In the genomic region with DNA sequence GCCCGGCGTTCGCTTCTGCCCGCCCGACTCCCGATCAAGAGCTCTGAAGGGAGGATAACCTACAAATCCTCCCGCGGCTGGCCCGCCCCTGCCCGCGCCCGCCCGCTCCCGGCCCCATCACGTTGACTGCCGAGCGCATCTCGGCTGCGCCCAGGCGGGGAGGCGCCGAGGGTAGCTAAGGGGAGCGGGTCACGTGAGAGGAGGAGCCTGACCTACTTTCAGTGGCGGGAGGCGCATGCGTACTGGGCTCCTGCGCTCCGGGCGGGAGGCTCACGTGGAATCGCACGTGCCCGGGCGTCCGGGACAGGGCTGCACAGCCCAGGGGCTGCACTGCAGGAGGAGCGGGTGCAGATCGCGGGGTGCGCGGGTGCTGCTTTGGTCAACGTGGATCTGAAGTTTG, we compare ENCODE assay signal across 8 mouse cellular contexts. TPM values are rescaled to one million over a fixed set of nuclear protein-coding genes. Genes with fewer than 3 reads are reported as not detected.
A peak's percentile ranks its signal among the peaks of the same experiment; 100 is the strongest.
DNase-seq lines count a peak whose midpoint lies in the region; ATAC-seq lines count a peak whose summit lies in the region.

No protein-coding gene starts in this region.

- H3K4me1 ChIP-seq in intestine, embryonic 14.5 days (replicated peaks; ENCODE audit: control insufficient read depth, insufficient read depth, low read length): no peaks in the 10 kb centered on the region

- 0 out of 2 replicates have a peak overlapping the region, but pooled peaks have one; percentile 23 for H3K9ac ChIP-seq in intestine, embryonic 14.5 days (ENCODE audit: low read length)

- no peaks in the 10 kb centered on the region for H3K9me3 ChIP-seq in intestine, embryonic 14.5 days (ENCODE audit: control insufficient read depth, low read length)

- peak; percentile 99 to 100 for DNase-seq in adrenal gland, adult (ENCODE audit: inconsistent age in 2 of 2, low spot score in 1 of 2)
- DNase-seq in embryo, embryonic 10.5 days (ENCODE audit: low spot score): peak; percentile 96
- peak; percentile 99 for DNase-seq in gastrocnemius, postnatal 25 days
- peak; percentile 93 for DNase-seq in intestine, embryonic 14.5 days (ENCODE audit: low spot score)
- peak; percentile 97 to 99 for DNase-seq in left cerebral cortex, postnatal 10 days (ENCODE audit: extremely low spot score in 1 of 2, low spot score in 2 of 2)
- peak; percentile 98 for DNase-seq in right cerebral cortex, postnatal 36 days (ENCODE audit: low spot score in 2 of 2)
- DNase-seq in urinary bladder, postnatal 4 days (ENCODE audit: low spot score in 2 of 2): peak; percentile 96 to 98

- WGBS in intestine, embryonic 14.5 days: 1% methylated on average over 42 of the region's 42 CpGs

- H3K36me3 ChIP-seq in intestine, embryonic 14.5 days (ENCODE audit: control insufficient read depth, insufficient read depth, low read length): no peaks in the 10 kb centered on the region

- peaks cover 7% of the 10 kb centered on the region for H3K27me3 ChIP-seq in intestine, embryonic 14.5 days (replicated peaks; ENCODE audit: control insufficient read depth, insufficient read depth, low read length)

- peak overlapping the region; percentile 55 for H3K4me2 ChIP-seq in intestine, embryonic 14.5 days (ENCODE audit: low read length)

- intact Hi-C loops in left cerebral cortex, postnatal 10 days (cut with DNase I): loop anchor here (2.0 kb wide), 1 partner anchor 27 kb away; the partner anchor contains the start of gene Hlf

- peak; percentile 99 for ATAC-seq in intestine, embryonic 14.5 days (replicated peaks; ENCODE audit: low FRiP score, low TSS enrichment, low read depth)
- peak; percentile 96 for ATAC-seq in megakaryocyte-erythroid progenitor cell, adult 5-6 weeks (replicated peaks; ENCODE audit: low FRiP score, low TSS enrichment, poor library complexity, severe bottlenecking)

- no peak overlapping the region for H3K27ac ChIP-seq in intestine, embryonic 14.5 days (ENCODE audit: low read depth)

- peak overlapping the region; percentile 20 for H3K4me3 ChIP-seq in intestine, embryonic 14.5 days (ENCODE audit: low read depth, low read length)

RNA-seq across cellular contexts. Expression of gene Hlf, which starts 27.2 kb away (rescaled TPM):
- 1 to 10 TPM; 3.3 to 5.4 TPM for total RNA-seq in gastrocnemius, postnatal 25 days (2021)
- polyA plus RNA-seq in intestine, embryonic 14.5 days (2014; fragmentation: Nextera tagmentation; extraction: Ambion mirVana): 0.92 and 1.2 TPM in 2 replicates
- total RNA-seq in left cerebral cortex, postnatal 10 days (2021): 10 to 100 TPM; 49.4 to 49.5 TPM
- 0.70 and 4.8 TPM in 2 replicates for total RNA-seq in megakaryocyte-erythroid progenitor cell, adult 5-6 weeks (2014; fragmentation: Nextera tagmentation)
- total RNA-seq in megakaryocyte-erythroid progenitor cell, adult 5-6 weeks (2017): 0.70 and 4.6 TPM in 2 replicates

Comparison
In these comparisons a context has a peak if more than half of its experiments do, and no peak if none do; other contexts are left out.
1. RNA of gene Hlf, which starts 27.2 kb away (total RNA-seq): 49.4 to 49.5 TPM in left cerebral cortex, postnatal 10 days; 3.3 to 5.4 TPM in gastrocnemius, postnatal 25 days and 0.70 to 4.8 TPM in megakaryocyte-erythroid progenitor cell, adult 5-6 weeks; every median in the first group is over 4 times any median in the second.
2. Peak in every context shown above with its lines, with median percentiles within 50 percentile points of each other: DNase-seq.